Mouse (Mus musculus) embryonic facial prominence, embryonic 12.5 days (tissue): ENCODE data around the gene Trp53rka. TPM values are rescaled to one million over a fixed set of nuclear protein-coding genes. Genes with fewer than 3 reads are reported as not detected.

Experiments used
- ATAC-seq: fragments of 200-750 bp; cut with Nextera tagmentation; 2 replicates; pipeline ENCODE4 v1.8.0; 2017; ENCODE audit not compliant: insufficient number of reproducible peaks, insufficient read depth, low FRiP score, low TSS enrichment
- H3K27ac ChIP-seq: fragments of 300-500 bp; sonication (generic); 2 replicates; pipeline ENCODE4 v1.5.1; 2016; ENCODE audit warnings: mild to moderate bottlenecking
- H3K27me3 ChIP-seq: fragments of 300-500 bp; sonication (generic); 2 replicates; pipeline ENCODE4 v1.6.1; 2016; ENCODE audit warnings: mild to moderate bottlenecking, moderate library complexity
- H3K36me3 ChIP-seq: fragments of 300-500 bp; sonication (generic); 2 replicates; pipeline ENCODE4 v1.6.1; 2016; ENCODE audit warnings: mild to moderate bottlenecking
- H3K4me1 ChIP-seq: fragments of 300-500 bp; sonication (generic); 2 replicates; pipeline ENCODE4 v1.6.1; 2016
- H3K4me2 ChIP-seq: fragments of 300-500 bp; sonication (generic); replicated peaks from 2 replicates; pipeline ENCODE4 v1.6.1; 2016; ENCODE audit warnings: mild to moderate bottlenecking, moderate library complexity
- H3K4me3 ChIP-seq: fragments of 300-500 bp; sonication (generic); 2 replicates; pipeline ENCODE4 v1.5.1; 2016; ENCODE audit warnings: mild to moderate bottlenecking
- H3K9ac ChIP-seq: fragments of 300-500 bp; sonication (generic); 2 replicates; pipeline ENCODE4 v1.6.1; 2016; ENCODE audit warnings: mild to moderate bottlenecking, moderate library complexity
- H3K9me3 ChIP-seq: fragments of 300-500 bp; sonication (generic); 2 replicates; pipeline ENCODE4 v1.6.1; 2016; ENCODE audit warnings: mild to moderate bottlenecking, moderate library complexity
- WGBS: fragments of 180-500 bp; shearing (Covaris S2); methylation state at CpG from one replicate; pipeline ENCODE4 v1.1.7; 2016; 5-methylcytosine and 5-hydroxymethylcytosine counted together
- polyA plus RNA-seq: library from polyadenylated mRNA; unstranded; fragments of >200 nt; fragmentation: Nextera tagmentation; extraction: Ambion mirVana; gene quantifications from 2 replicates; pipeline ENCODE4 v1.2.1, GENCODE M21; 2016

The Trp53rka gene
- polyA plus RNA-seq, 1 experiment from 2014 or later: 54.0 TPM

GRCm38 (mm10) chr2:165482003-165482402, 11.1 kb downstream of the Trp53rka start:
- Histone ChIP-seq H3K36me3 (no peaks in the 10 kb centered on the region), H3K4me1 (0 out of 2 replicates have a peak, but pooled peaks cover 3% of the 10 kb centered on the region), H3K4me2 (no peak overlapping the region), H3K27me3 (no peaks in the 10 kb centered on the region), H3K9me3 (no peaks in the 10 kb centered on the region), H3K9ac (no peak overlapping the region), H3K4me3 (no peak overlapping the region), H3K27ac (no peak overlapping the region)
- 50% methylated on average over 8 of the region's 8 CpGs for WGBS
- no peak for ATAC-seq

GRCm38 (mm10) chr2:165475850-165476249, 17.3 kb downstream of the Trp53rka start:
- Histone ChIP-seq H3K4me1 (peaks cover 4% of the 10 kb centered on the region; the same call in 1 of the 2 replicates), H3K4me2 (no peak overlapping the region), H3K9me3 (no peaks in the 10 kb centered on the region), H3K4me3 (no peak overlapping the region), H3K36me3 (no peaks in the 10 kb centered on the region), H3K27me3 (peaks cover 20% of the 10 kb centered on the region), H3K27ac (no peak overlapping the region), H3K9ac (no peak overlapping the region)
- no peak for ATAC-seq
- WGBS: 67% methylated on average over 5 of the region's 5 CpGs

- Histone ChIP-seq H3K36me3 (no peaks in the 10 kb centered on the region), H3K4me1 (peaks cover 4% of the 10 kb centered on the region; the same call in 1 of the 2 replicates), H3K27me3 (peaks cover 20% of the 10 kb centered on the region), H3K9me3 (no peaks in the 10 kb centered on the region), H3K4me3 (no peak overlapping the region), H3K4me2 (no peak overlapping the region), H3K27ac (no peak overlapping the region), H3K9ac (no peak overlapping the region)
- WGBS: 71% methylated on average over 7 of the region's 7 CpGs
- no peak for ATAC-seq
Measured at GRCm38 (mm10) chr2:165475412-165475811, 17.7 kb downstream of the Trp53rka start.

- 6% methylated on average over 26 of the region's 35 CpGs for WGBS
- Histone ChIP-seq H3K27ac (no peak within 1 kb of the TSS), H3K36me3 (no peaks in the 10 kb centered on the region), H3K9me3 (no peaks in the 10 kb centered on the region), H3K27me3 (peaks cover 20% of the 10 kb centered on the region), H3K4me2 (peak within 1 kb of the TSS; percentile 44), H3K4me3 (peak within 1 kb of the TSS; percentile 18; the same call in 1 of the 2 replicates), H3K4me1 (peaks cover 4% of the 10 kb centered on the region; the same call in 1 of the 2 replicates), H3K9ac (peak within 1 kb of the TSS; percentile 36; the same call in 1 of the 2 replicates)
- ATAC-seq: no peak
Measured at GRCm38 (mm10) chr2:165473003-165473402, 20.1 kb downstream of the Trp53rka start, which contains the start of gene Slc13a3. Gene Slc13a3, minus strand, starts transcription at chr2:165473230.

GRCm38 (mm10) chr2:165471943-165472342, 21.2 kb downstream of the Trp53rka start:
- no peaks in the 10 kb centered on the region for H3K9me3 ChIP-seq
- 64% methylated on average over 11 of the region's 11 CpGs for WGBS
- H3K4me3 ChIP-seq: no peak overlapping the region
- H3K27me3 ChIP-seq: peaks cover 21% of the 10 kb centered on the region
- no peaks in the 10 kb centered on the region for H3K36me3 ChIP-seq
- H3K27ac ChIP-seq: no peak overlapping the region
- peaks cover 4% of the 10 kb centered on the region; the same call in 1 of the 2 replicates for H3K4me1 ChIP-seq
- H3K4me2 ChIP-seq: no peak overlapping the region
- ATAC-seq: no peak
- H3K9ac ChIP-seq: no peak overlapping the region

GRCm38 (mm10) chr2:165470167-165470566, 23.0 kb downstream of the Trp53rka start:
- no peak for ATAC-seq
- H3K27me3 ChIP-seq: peaks cover 25% of the 10 kb centered on the region
- H3K4me1 ChIP-seq: peaks cover 4% of the 10 kb centered on the region; the same call in 1 of the 2 replicates
- H3K9me3 ChIP-seq: no peaks in the 10 kb centered on the region
- no peak overlapping the region for H3K4me2 ChIP-seq
- no peak overlapping the region for H3K27ac ChIP-seq
- 34% methylated on average over 5 of the region's 5 CpGs for WGBS
- H3K9ac ChIP-seq: no peak overlapping the region
- H3K4me3 ChIP-seq: no peak overlapping the region
- H3K36me3 ChIP-seq: no peaks in the 10 kb centered on the region

GRCm38 (mm10) chr2:165467824-165468452, 25.2 kb downstream of the Trp53rka start:
- Histone ChIP-seq H3K9me3 (no peaks in the 10 kb centered on the region), H3K4me1 (peaks cover under 1% of the 10 kb centered on the region; the same call in 1 of the 2 replicates), H3K4me2 (no peak overlapping the region), H3K4me3 (no peak overlapping the region), H3K27me3 (peaks cover 16% of the 10 kb centered on the region), H3K36me3 (no peaks in the 10 kb centered on the region), H3K9ac (no peak overlapping the region), H3K27ac (no peak overlapping the region)
- no peak for ATAC-seq
- WGBS: 59% methylated on average over 15 of the region's 15 CpGs

GRCm38 (mm10) chr2:165459663-165460062, 33.5 kb downstream of the Trp53rka start:
- no peaks in the 10 kb centered on the region for H3K36me3 ChIP-seq
- no peak overlapping the region for H3K27ac ChIP-seq
- H3K4me3 ChIP-seq: no peak overlapping the region
- no peaks in the 10 kb centered on the region for H3K4me1 ChIP-seq
- no peak overlapping the region for H3K9ac ChIP-seq
- H3K9me3 ChIP-seq: no peaks in the 10 kb centered on the region
- H3K27me3 ChIP-seq: no peaks in the 10 kb centered on the region
- WGBS: 20% methylated on average over 7 of the region's 7 CpGs
- no peak for ATAC-seq
- no peak overlapping the region for H3K4me2 ChIP-seq

GRCm38 (mm10) chr2:165458189-165458588, 34.9 kb downstream of the Trp53rka start:
- Histone ChIP-seq H3K4me2 (no peak overlapping the region), H3K27me3 (no peaks in the 10 kb centered on the region), H3K9me3 (no peaks in the 10 kb centered on the region), H3K4me3 (no peak overlapping the region), H3K36me3 (no peaks in the 10 kb centered on the region), H3K9ac (no peak overlapping the region), H3K27ac (no peak overlapping the region), H3K4me1 (no peaks in the 10 kb centered on the region)
- no peak for ATAC-seq
- WGBS: 37% methylated on average over 5 of the region's 5 CpGs

- H3K4me1 ChIP-seq: no peaks in the 10 kb centered on the region
- H3K27me3 ChIP-seq: no peaks in the 10 kb centered on the region
- WGBS: 62% methylated on average over 2 of the region's 2 CpGs
- no peaks in the 10 kb centered on the region for H3K9me3 ChIP-seq
- H3K9ac ChIP-seq: no peak overlapping the region
- H3K4me3 ChIP-seq: no peak overlapping the region
- no peak overlapping the region for H3K4me2 ChIP-seq
- no peaks in the 10 kb centered on the region for H3K36me3 ChIP-seq
- H3K27ac ChIP-seq: no peak overlapping the region
- ATAC-seq: no peak
Measured at GRCm38 (mm10) chr2:165456710-165457109, 36.4 kb downstream of the Trp53rka start.

- H3K9ac ChIP-seq: no peak overlapping the region
- H3K36me3 ChIP-seq: no peaks in the 10 kb centered on the region
- no peak overlapping the region for H3K4me2 ChIP-seq
- no peaks in the 10 kb centered on the region for H3K27me3 ChIP-seq
- no peaks in the 10 kb centered on the region for H3K9me3 ChIP-seq
- no peak overlapping the region for H3K27ac ChIP-seq
- H3K4me1 ChIP-seq: no peaks in the 10 kb centered on the region
- WGBS: 78% methylated on average over 12 of the region's 12 CpGs
- H3K4me3 ChIP-seq: no peak overlapping the region
- ATAC-seq: no peak
Measured at GRCm38 (mm10) chr2:165452730-165453693, 40.1 kb downstream of the Trp53rka start.
